Mouse (Mus musculus) embryonic stem cell, embryonic (primary cell): ENCODE measurements around the gene Pla2g4b.

Experiments
- CTCF ChIA-PET, 4 experiments: fragments of 300-600 bp in 2 of 4; fragments of 350-600 bp in 2 of 4; sonication (Branson Sonifier 250); formaldehyde crosslinking; loops; one replicate each; lab custom pipeline; 2022; ENCODE audit warnings: inconsistent platforms in 2 of 4; lab: Charles Lee
- POLR2A ChIA-PET, 4 experiments: fragments of 300-600 bp in 2 of 4; fragments of 350-600 bp in 2 of 4; sonication (Branson Sonifier 250); formaldehyde crosslinking; loops; one replicate each; lab custom pipeline; 2022; ENCODE audit warnings: antibody characterized with exemption in 4 of 4, inconsistent platforms in 1 of 4; lab: Charles Lee

Pla2g4b gene

DNA sequence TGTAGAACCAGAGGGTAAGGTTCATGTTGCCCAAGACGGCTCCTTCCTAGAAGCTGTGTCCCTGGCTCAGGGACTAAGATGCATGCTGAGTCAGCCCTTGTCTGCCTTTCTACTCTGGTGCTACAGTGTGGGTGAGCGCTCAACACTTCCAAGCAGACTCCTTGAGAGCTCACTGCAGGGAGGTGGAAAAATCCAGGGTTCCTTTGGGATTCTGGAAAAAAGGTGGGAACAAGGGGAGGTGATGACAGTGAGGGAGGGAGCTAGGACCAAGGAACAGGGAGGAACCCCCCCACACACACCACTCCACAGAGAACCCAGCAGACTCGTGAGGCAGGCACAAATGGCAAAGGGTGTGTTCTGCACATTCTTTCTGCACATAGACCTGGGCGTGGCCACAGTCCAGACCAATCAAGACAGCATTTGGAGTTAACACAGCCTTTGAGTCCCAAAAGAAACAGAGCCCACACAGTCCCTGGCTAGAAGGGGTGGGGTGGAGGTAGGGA is 10.9 kb downstream of the Pla2g4b start:
- ChIA-PET POLR2A (interaction anchor here (0.6 to 2.2 kb wide), 19 partner anchors 10 to 257 kb away, joined by 3 to 13 read pairs (median 4); partner anchors contain the start of genes Gm28042 (in 2 of the 4), Jmjd7 (in 2 of the 4), Pla2g4b (in 2 of the 4) and Mapkbp1 (in 1 of the 4)), CTCF (interaction anchor here in 2 of 4 experiments (1.1 to 2.9 kb wide), 6 partner anchors 21 to 41 kb away, joined by 3 to 14 read pairs (median 6); no protein-coding TSS in a partner anchor)

DNA sequence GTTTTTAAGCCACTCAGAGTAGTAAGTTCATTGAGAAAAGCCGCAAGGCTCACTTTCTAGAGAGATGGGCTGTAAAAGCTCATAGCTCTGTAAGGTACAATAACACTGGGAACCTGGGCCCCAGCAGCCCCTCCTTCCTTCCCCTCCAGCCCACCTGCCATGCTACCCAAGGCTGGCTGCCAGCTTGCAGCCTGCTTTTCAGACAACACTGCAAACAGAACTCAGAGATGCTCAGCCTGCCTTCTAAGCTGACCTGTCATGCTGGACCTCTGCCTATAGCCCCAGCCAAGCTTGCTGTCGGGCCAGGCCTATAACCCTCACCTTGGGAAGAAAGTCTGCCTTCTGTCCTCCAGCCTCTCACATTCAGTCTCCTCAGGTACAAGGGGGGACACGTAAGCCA is 11.5 kb downstream of the Pla2g4b start:
- CTCF ChIA-PET, result interaction anchor here in 2 of 4 experiments (1.1 to 2.9 kb wide), 5 partner anchors 20 to 40 kb away, joined by 3 to 14 read pairs (median 6); no protein-coding TSS in a partner anchor
- POLR2A ChIA-PET, result interaction anchor here in 3 of 4 experiments (0.7 to 2.2 kb wide), 17 partner anchors 10 to 258 kb away, joined by 3 to 13 read pairs (median 4); partner anchors contain the start of genes Gm28042 (in 2 of the 3), Jmjd7 (in 2 of the 3), Ehd4 (in 1 of the 3) and Mapkbp1 (in 1 of the 3)

DNA sequence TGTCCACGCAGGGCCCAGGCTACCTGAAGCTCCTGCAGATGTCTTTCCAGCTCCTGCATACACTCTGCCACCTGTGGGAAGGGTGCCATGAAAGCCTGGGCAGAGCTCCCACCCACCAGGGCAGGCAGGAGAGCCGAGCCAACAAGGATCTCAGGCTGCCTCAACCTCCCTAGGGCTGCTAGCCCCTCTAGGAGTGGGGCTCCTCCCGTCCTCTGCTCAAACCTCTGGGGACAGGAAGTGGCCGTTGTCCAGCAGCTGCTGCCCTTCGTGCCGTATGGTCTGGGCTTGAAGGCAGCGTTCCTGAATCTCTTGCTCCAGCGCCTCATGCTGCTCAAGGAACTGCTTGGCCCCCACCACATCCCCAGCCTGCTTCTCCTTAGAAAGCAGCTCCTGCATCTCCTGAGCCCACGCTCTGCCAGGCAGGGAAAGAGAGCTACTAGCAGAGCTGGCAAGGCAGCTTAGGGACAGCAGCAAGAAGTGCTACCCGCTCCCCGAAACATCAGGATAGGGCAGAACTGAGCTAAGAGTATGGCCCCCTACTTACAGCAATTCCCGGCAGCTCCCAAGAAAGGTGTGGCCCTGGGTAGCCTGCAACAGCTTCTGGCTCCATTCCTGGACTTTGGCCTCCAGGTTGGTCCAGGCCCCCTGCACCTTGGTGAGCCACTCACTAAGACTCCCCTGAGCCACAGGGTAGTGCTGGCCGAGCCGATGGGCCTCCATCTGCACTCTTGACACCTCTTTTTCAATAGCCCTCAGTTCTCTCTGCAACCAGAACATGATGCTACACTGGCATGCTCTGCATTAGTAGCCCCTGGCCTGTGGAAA is 13.5 kb downstream of the Pla2g4b start:
- CTCF ChIA-PET, result interaction anchor here (0.6 to 2.4 kb wide), 9 partner anchors 15 to 218 kb away, joined by 3 to 18 read pairs (median 3); partner anchors contain the start of gene Mapkbp1 (in 1 of the 4)
- POLR2A ChIA-PET, result interaction anchor here in 2 of 4 experiments (0.6 to 3.0 kb wide), 8 partner anchors 14 to 113 kb away, joined by 3 to 12 read pairs (median 4); no protein-coding TSS in a partner anchor

DNA sequence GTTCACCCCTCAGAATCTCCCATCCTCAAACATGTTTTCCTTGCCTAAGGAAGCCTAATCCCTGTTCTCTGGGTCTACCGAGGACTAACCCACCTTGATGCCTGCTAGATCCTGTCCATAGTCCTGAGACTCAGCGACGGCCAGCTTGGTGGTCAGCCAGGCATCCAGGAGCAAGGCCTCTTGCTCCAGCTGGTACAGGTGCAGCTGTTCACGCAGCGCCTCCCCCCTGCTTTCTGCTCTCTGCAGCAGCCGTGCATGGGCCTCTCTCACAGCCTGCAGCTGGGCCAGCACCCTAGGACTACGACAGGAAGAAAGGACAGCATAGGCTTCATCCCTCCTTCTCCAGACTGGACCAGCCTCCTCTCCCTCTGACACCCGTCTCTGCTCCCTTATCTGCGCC is 15.0 kb downstream of the Pla2g4b start:
- ChIA-PET CTCF (interaction anchor here in 1 of 4 experiments (2.4 kb wide), 1 partner anchor 16 kb away, joined by 18 read pairs; no protein-coding TSS in a partner anchor), POLR2A (interaction anchor here in 2 of 4 experiments (0.6 to 1.6 kb wide), 4 partner anchors 14 to 1089 kb away, joined by 3 to 4 read pairs (median 4); partner anchors contain the start of gene Pla2g4b (in 1 of the 2))

DNA sequence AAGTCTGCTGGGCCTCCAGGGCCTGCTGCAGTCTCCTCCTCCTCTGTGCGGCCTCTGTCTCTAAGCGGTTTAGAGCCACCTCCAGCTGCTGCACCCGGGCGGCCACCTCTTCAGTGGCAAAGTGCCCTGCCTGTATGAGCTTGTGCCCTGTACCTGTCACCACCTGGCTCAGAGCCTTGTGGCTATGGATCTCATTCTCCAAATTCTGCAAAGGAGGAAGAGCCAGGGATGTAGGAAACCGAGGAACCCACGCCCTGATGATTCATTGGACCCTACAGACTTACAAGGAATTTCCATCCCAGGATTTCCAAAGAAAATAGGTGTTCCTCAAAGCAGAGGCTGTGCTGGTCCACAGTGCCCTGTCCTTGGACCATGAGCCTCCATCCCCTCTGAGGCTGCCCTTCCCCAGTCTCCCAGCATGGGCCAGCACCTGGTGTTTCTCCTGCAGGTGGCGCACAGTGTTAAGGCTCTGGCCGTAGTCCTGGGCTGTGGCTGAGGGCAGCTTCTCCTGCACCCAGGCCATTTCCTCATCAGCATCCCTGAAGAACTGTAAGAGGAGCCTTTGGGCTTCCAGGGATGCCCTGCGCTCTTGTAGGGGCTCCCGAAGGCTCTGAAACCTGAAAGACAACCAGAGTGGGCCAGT is 16.5 kb downstream of the Pla2g4b start:
- CTCF ChIA-PET, result interaction anchor here (0.5 to 4.1 kb wide), 31 partner anchors 10 to 857 kb away, joined by 3 to 23 read pairs (median 4); no protein-coding TSS in a partner anchor
- POLR2A ChIA-PET, result interaction anchor here in 3 of 4 experiments (0.6 to 2.1 kb wide), 12 partner anchors 14 to 192 kb away, joined by 3 to 11 read pairs (median 3); partner anchors contain the start of genes Ehd4 (in 1 of the 3), Gm28042 (in 1 of the 3), Jmjd7 (in 1 of the 3) and Pla2g4b (in 1 of the 3)

DNA sequence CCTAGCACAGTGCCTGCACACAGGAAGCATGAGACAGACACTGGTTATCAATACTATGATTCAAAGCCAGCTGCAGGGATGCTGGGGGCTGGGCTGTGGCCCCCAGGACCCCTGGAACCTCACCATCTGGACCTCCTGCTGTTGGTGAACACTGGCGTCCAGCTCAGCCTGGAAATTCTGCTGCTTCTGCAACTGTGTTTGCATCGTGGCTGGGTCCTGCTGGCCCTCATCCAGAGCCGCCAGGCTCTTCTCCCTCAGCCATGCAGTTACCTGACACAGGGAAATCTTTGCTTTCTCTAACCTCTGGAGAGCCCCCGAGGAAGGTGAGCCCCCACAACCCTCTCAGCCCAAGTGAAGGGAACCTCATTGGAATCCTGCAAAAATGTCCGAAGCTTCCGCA is 18.2 kb downstream of the Pla2g4b start:
- CTCF ChIA-PET, result interaction anchor here in 3 of 4 experiments (0.6 to 4.1 kb wide), 6 partner anchors 9 to 17 kb away, joined by 3 to 23 read pairs (median 4); no protein-coding TSS in a partner anchor
- POLR2A ChIA-PET, result interaction anchor here in 1 of 4 experiments (1.1 to 2.1 kb wide), 3 partner anchors 14 to 30 kb away, joined by 3 to 11 read pairs (median 3); no protein-coding TSS in a partner anchor

DNA sequence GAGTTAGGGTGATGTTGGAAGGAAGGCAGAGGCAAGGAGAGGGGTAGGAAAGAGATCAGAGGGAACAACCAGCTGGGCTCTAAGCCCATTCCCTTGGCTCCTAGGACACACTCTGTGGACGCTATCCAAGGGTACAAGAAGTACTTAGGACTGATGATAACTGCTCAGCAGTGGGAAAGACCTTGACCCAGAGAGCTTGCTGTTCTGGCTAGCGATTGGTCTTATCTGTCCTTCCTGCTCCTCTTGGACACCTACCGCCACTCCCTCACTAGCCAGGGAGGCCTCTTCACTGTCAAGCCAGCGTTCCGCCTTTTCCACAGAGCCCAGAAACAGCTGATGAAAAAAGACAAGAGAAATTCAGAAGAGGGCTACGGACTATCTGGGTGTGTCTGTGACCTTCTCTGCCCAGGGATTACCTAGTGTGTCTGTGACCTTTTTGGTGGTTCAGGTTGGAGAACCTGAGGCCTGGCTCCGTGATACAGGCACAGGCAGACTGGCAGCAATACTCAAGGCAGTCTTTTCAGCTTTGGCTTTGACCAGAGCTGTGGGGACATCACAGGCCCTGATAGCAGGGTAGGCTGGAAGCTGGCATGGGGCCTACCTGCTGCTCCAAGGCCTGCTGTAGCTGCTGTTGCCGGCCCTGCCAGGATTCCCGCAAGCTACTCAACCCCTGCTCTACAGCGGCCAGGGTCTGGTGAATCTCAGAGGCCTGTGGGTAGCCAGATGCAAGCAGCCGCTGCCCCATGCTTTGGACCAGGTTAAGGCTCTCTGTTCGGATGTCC is 21.7 kb downstream of the Pla2g4b start:
- ChIA-PET POLR2A (interaction anchor here in 2 of 4 experiments (0.8 to 1.5 kb wide), 7 partner anchors 9 to 27 kb away, joined by 3 to 5 read pairs (median 4); partner anchors contain the start of genes Gm28042 (in 1 of the 2) and Jmjd7 (in 1 of the 2)), CTCF (interaction anchor here (0.6 to 2.0 kb wide), 9 partner anchors 10 to 119 kb away, joined by 3 to 9 read pairs (median 4); no protein-coding TSS in a partner anchor)

DNA sequence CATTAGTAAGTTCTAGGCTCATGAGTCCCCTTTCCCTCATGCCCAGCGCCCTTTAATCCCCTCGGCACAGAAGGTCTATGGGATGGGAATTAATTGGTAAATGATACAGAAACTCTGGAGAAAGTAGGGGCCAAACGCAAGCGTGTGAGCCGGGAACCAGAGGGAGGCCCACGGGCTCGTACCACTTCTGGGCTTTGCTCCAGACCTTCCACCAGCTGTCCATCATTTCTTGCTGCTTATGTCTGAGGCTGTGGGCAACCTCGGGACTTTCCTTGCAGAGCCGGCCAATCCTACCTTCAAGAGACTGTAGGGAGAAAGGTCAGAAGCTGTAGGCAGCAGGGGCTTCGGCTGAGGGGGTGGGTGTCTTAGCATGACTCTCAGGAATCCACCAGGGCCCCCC is 22.7 kb downstream of the Pla2g4b start:
- POLR2A ChIA-PET, result interaction anchor here in 1 of 4 experiments (1.5 kb wide), 1 partner anchor 11 kb away, joined by 4 read pairs; no protein-coding TSS in a partner anchor

DNA sequence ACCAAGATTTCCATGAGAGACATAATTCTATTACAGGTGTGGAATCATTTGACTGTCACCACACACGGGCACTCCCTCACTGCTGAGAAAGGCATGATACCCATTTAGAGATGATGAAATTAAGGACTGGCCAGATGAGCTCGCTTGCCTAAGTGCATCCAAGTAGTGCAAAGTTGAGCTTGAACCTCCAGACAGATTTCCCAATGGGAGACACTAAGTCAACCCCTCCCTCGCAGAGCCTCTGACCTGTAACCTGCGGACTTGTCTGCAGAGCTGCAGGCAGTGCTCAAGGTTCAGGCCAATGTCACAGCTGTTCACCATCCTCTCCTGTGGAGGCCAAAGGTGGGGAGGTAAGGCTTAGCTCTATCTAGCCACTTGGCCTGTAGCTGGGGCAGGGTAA is 25.6 kb downstream of the Pla2g4b start:
- CTCF ChIA-PET, result interaction anchor here in 2 of 4 experiments (0.9 to 4.0 kb wide), 5 partner anchors 8 to 18 kb away, joined by 3 to 23 read pairs (median 9); no protein-coding TSS in a partner anchor
- POLR2A ChIA-PET, result interaction anchor here in 2 of 4 experiments (0.6 to 1.1 kb wide), 4 partner anchors 10 to 41 kb away, joined by 3 to 4 read pairs (median 3); no protein-coding TSS in a partner anchor

More for the DNA sequence above, 22.7 kb downstream of the Pla2g4b start:
- CTCF ChIA-PET, result interaction anchor here (0.7 to 1.9 kb wide), 4 partner anchors 13 to 118 kb away, joined by 3 to 9 read pairs (median 4); no protein-coding TSS in a partner anchor

DNA sequence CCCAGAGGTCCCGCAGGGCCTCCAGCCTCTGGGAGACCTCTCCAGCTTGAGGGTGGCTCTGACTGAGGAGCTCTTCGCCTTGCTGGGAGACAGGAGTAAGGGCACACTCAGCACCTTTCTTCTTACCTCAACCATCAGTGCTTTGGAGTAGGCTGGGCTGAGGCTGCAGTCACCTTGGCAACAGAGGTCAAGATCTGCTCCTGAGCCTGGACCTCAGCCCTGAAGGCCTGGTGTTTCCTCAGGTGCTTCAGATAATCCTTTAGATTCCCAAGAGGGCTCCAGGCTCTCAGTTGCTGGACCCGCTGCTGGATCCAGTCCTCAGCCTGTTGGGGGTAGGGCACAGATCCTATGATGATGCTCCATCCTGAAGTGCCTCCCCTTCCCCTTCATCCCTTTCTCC is 26.2 kb downstream of the Pla2g4b start:
- CTCF ChIA-PET, result interaction anchor here in 2 of 4 experiments (0.7 to 4.0 kb wide), 6 partner anchors 9 to 48 kb away, joined by 3 to 23 read pairs (median 6); no protein-coding TSS in a partner anchor
- POLR2A ChIA-PET, result interaction anchor here in 3 of 4 experiments (0.6 to 1.6 kb wide), 4 partner anchors 20 to 441 kb away, joined by 3 to 4 read pairs (median 4); partner anchors contain the start of genes Mapkbp1 (in 1 of the 3), Nusap1 (in 1 of the 3) and Oip5 (in 1 of the 3)

DNA sequence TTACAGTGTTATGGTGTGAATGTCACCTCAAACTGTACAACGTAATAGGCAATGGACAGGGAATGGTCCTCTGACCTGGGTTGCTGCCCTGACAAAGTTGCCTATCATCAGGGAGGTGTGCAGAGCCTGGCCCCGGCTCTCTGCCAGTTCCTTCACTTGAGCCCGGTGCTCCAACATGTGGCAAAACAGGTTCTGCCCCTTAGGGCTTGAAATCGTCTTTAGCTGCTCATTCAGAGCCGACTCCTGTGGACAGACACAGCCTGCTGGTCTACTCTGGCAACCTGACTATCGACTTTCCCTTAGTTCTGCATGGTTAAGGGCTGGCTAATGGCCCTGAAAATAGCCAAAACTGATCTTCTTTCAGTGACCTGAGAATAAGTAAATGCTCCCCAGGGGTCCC is 27.0 kb downstream of the Pla2g4b start:
- ChIA-PET CTCF (interaction anchor here in 3 of 4 experiments (0.6 to 4.0 kb wide), 10 partner anchors 8 to 114 kb away, joined by 3 to 23 read pairs (median 4); no protein-coding TSS in a partner anchor), POLR2A (interaction anchor here in 3 of 4 experiments (0.9 to 3.4 kb wide), 6 partner anchors 14 to 88 kb away, joined by 4 to 12 read pairs (median 5); partner anchors contain the start of gene Mapkbp1 (in 1 of the 3))

DNA sequence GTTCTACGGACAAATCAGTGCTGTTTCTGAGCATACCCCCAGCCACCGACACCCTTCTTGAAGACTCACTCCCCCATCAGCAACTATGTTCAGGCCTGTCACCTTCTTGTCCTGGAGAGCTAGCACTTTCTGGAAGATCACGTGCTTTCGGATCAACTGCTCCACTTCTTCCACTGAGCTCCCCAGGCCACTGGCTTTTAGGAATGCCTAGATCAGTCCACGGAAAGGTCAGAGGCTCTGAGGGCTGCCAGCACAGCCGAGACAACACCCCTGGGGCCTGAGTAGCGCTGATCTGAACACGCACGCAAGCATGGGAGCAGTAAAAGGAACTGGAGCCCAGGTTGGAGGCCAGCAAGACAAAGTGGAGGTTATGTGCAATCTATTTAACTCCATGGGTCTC is 27.4 kb downstream of the Pla2g4b start:
- ChIA-PET POLR2A (interaction anchor here in 3 of 4 experiments (0.6 to 3.4 kb wide), 10 partner anchors 14 to 1318 kb away, joined by 3 to 12 read pairs (median 4); partner anchors contain the start of gene Mapkbp1 (in 1 of the 3)), CTCF (interaction anchor here (0.6 to 3.8 kb wide), 12 partner anchors 8 to 115 kb away, joined by 3 to 23 read pairs (median 4); partner anchors contain the start of genes Gm28042 (in 1 of the 4) and Jmjd7 (in 1 of the 4))

DNA sequence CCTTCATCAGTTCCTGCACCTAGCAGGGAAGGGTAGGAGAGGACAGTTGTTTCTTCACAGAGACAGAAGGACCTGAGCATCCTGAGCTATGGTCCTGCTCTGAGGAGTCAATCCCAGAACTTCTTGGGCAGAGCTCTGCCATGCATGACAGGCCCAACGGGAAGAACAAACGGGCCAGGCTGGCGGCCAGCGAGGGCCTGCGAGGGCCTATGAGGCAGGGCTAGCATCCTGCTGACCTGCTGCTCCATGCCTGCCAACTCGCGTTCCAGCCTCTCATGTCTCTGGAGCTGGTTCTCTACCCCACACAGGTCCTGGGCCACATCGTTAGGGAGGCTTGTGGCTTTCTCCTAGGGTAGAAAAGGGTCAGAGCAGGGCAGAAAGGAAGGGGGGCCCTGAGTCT is 29.0 kb downstream of the Pla2g4b start:
- POLR2A ChIA-PET, result interaction anchor here (0.5 to 3.4 kb wide), 11 partner anchors 9 to 302 kb away, joined by 3 to 12 read pairs (median 4); partner anchors contain the start of genes Ehd4 (in 1 of the 4), Gm28042 (in 1 of the 4), Jmjd7 (in 1 of the 4) and Mapkbp1 (in 1 of the 4)

DNA sequence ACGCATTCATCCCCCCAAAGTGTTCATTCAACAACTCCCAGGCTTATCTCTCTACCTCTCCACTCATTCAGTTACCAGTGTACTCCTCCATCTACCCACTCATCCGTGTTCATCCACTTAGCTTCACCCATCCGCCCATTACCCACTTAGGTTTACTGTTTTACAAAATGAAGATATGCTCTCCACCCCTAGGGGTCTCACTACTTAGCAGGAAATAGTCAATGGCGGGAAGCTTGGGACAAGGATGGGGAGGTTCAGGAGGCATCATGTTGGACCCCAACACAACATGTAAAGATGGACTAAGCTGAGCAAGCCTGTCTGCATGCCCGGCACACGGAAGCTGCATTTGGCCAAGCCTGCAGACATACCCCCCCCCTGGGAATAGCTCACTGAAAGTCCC is 31.4 kb downstream of the Pla2g4b start:
- ChIA-PET POLR2A (interaction anchor here in 3 of 4 experiments (0.5 to 3.6 kb wide), 26 partner anchors 8 to 910 kb away, joined by 3 to 13 read pairs (median 4); partner anchors contain the start of genes Ehd4 (in 1 of the 3) and Mapkbp1 (in 1 of the 3)), CTCF (interaction anchor here (0.5 to 2.7 kb wide), 48 partner anchors 8 to 1872 kb away, joined by 3 to 18 read pairs (median 4); partner anchors contain the start of gene Rtf1 (in 1 of the 4))

More for the DNA sequence above, 29.0 kb downstream of the Pla2g4b start:
- CTCF ChIA-PET, result interaction anchor here in 3 of 4 experiments (0.6 to 3.8 kb wide), 10 partner anchors 9 to 1028 kb away, joined by 3 to 23 read pairs (median 4); no protein-coding TSS in a partner anchor

DNA sequence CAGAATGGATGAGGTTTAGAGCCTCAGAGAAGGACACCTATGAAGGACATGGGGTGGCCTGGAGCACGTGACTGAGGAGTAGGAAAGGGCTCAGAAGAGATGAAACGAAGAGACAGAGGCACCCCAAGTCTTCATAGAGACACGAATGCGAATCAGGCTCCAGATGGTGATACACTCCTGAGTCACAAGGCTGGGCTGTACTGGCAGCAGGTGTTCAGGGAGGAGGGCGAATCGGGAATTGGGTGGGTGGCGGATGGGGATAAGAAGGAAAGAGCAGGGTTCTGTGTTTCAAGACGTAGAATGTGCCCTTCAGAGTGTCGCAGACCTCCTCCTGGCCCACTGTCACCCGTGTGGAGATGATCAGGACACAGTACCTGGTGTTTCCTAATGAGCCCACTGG is 32.0 kb downstream of the Pla2g4b start:
- CTCF ChIA-PET, result interaction anchor here (0.5 to 2.7 kb wide), 42 partner anchors 8 to 1872 kb away, joined by 3 to 18 read pairs (median 4); partner anchors contain the start of gene Mapkbp1 (in 1 of the 4)
- POLR2A ChIA-PET, result interaction anchor here in 3 of 4 experiments (0.6 to 3.6 kb wide), 15 partner anchors 11 to 208 kb away, joined by 3 to 11 read pairs (median 4); partner anchors contain the start of gene Ehd4 (in 1 of the 3)
